Mouse (Mus musculus) kidney, adult 10 weeks (tissue): ENCODE measurements around the gene Atp2a2. TPM values are rescaled to one million over a fixed set of nuclear protein-coding genes. Genes with fewer than 3 reads are reported as not detected.

Experiments used
- polyA plus RNA-seq: library from polyadenylated mRNA; stranded (reverse); fragments of 350-450 nt; fragmentation: Illumina TruSeq; extraction: RNeasy Lipid Tissue Mini Kit (QIAGEN cat#74804); gene quantifications from one replicate; pipeline ENCODE4 v1.2.3, GENCODE M21; 2014; ENCODE audit warnings: low read depth, low replicate concordance

Atp2a2 gene
- 386 TPM for polyA plus RNA-seq

DNA sequence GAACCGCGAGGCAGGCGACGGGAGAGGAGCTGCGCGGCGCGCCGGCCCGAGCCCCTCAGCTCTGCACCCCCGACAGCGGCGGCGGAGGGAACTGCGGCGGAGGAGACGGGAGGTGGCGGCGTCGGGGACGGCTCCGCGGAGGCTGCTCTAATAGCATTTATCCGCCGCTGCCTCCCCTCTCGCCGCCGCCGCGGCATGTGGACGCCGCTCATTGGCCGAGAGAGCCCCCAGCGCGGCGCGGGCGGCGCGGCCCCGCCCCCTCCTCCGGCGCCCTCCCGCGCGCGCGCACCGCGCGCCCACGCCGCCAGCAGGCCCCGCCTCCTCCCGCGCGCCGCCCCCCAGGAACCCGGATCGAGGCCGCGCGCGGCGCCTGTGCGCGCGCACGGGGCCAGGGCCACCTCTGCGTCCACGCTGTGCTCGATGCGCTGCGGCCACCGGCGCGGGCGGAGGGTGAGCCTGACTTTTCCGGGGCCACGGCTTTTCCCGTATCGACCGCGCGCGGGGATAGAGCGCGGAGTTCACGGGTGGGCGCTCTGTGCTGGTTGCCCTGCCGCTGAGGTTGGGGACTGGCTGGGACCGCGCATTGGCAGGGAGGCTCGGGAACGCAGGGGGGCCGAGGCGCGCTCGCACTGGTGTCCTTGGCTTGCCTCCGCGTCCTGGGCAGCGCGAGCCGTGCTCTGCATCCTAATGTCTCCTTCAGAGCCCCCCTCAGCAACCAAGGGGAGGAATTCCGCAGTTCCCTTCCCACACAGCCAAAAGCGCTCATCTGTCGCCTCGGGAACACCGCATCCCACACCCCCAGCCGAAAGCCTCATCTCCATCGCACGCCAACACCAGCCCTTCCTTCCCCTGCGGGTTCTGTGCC, at the start of gene Atp2a2:
Gene Atp2a2 (minus strand): TSS at position 149 of the 865 bp plus-strand sequence.

DNA sequence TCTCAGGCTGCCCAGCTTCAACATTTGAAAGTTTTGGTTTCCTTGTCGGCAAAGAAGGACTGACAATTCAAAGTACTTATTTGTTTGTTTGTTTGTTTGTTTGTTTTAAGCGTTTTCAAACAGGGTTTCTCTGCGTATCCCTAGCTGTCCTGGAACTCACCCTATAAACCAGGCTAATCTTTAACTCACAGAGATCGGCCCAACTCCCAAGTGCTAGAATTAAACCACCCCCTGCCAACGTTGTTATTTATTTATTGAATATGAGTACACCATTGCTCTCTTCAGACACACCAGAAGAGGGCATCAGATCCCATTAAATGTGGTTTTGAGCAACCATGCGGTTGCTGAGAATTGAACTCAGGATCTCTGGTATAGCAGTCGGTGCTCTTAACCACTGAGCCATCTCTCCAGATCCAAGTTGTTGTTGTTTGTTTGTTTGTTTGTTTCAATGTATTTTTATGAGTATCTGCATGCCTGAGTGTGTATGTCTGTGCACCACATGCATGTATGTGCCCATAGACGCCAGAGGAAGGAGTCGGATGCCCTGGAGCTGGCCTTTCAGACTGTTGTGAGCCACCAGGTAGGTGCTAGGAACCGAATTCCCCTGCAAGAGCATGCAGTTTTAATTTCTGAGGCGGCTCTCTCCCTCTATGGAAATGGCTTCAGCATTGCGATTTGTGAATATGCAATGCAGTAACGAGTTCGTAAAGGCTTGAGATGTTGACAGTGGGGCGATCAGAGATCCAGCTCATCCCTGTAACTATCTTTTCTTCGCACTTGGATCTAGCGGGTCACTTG, 80.6 kb downstream of the Atp2a2 start, which contains the start of gene Anapc7:
Gene Anapc7 (plus strand): TSS at position 423 of the 798 bp plus-strand sequence.

Other genes with a start within 250 kb of the Atp2a2 start
- 1.4 TPM for gene Tctn1, start 237.8 kb downstream of the Atp2a2 start, polyA plus RNA-seq
- 37.2 TPM for gene Pptc7, start 217.9 kb downstream of the Atp2a2 start, polyA plus RNA-seq
- 6.1 TPM for gene Rad9b, start 148.0 kb downstream of the Atp2a2 start, polyA plus RNA-seq
- 277 TPM for gene Vps29, start 147.9 kb downstream of the Atp2a2 start, polyA plus RNA-seq
- gene Gpn3, start 130.3 kb downstream of the Atp2a2 start, polyA plus RNA-seq: 21.1 TPM
- gene Fam216a, start 129.9 kb downstream of the Atp2a2 start, polyA plus RNA-seq: 10.6 TPM
- gene Arpc3, start 110.3 kb downstream of the Atp2a2 start, polyA plus RNA-seq: 125 TPM
- 7.4 TPM for gene Anapc7, start 80.5 kb downstream of the Atp2a2 start, polyA plus RNA-seq
- 35.2 TPM for gene Ift81, start 112.3 kb upstream of the Atp2a2 start, polyA plus RNA-seq
- 1.2 TPM for gene P2rx7, start 141.7 kb upstream of the Atp2a2 start, polyA plus RNA-seq
- gene P2rx4, start 205.3 kb upstream of the Atp2a2 start, polyA plus RNA-seq: 12.5 TPM